Mouse (Mus musculus): ENCODE measurements around the gene Nek3.

- TF ChIP-seq CTCF (conservative IDR thresholded peaks at IDR 0.05 in 1 of 2, IDR thresholded peaks at IDR 0.05 in 1 of 2; ENCODE audit: low read depth in 2 of 2, low read length in 2 of 2) = no peak
- no peak for TF ChIP-seq MAX (IDR thresholded peaks at IDR 0.05; ENCODE audit: low read length)
- no peak for TF ChIP-seq POLR2A (IDR thresholded peaks at IDR 0.05; ENCODE audit: low read depth, low read length)
- no peak for TF ChIP-seq CHD1 (IDR thresholded peaks at IDR 0.05; ENCODE audit: low read depth, low read length)
- TF ChIP-seq MXI1 (IDR thresholded peaks at IDR 0.05; ENCODE audit: low read depth, low read length) = no peak
- TF ChIP-seq JUN (IDR thresholded peaks at IDR 0.05; ENCODE audit: insufficient read depth, low read depth, low read length) = no peak
- TF ChIP-seq SIN3A (IDR thresholded peaks at IDR 0.05; ENCODE audit: low read length) = no peak
- no peak for TF ChIP-seq USF2 (conservative IDR thresholded peaks at IDR 0.05; ENCODE audit: low read depth, low read length)
Observed at GRCm38 (mm10) chr8:22207535-22207934, 41.3 kb upstream of the Nek3 start.
